Mouse (Mus musculus): ENCODE data around the gene Haus5. TPM values are rescaled to one million over a fixed set of nuclear protein-coding genes. Genes with fewer than 3 reads are reported as not detected.
A peak's percentile ranks its signal among the peaks of the same experiment; 100 is the strongest.

The Haus5 gene
- polyA plus RNA-seq, 1 experiment from 2014 or later, result 25.2 TPM

DNA sequence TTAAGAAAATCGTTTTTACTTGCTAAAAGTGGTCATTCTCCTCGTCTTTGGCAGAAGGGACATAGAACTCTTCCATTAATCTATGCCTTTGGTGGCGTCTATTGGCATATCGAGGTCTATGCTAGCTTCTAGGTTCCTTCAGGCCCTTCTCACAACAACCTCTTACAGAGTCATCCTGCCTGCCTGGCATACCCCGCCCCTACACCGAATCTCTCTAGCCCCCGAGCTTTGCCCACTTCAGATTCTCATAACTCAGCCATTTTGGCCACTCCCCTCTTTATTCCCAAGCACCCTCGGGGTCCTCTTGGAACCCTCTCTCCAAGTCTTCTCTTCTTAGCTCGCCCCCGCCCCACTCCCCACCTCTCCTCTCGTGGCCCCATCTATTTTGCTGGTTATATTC is 527 bp upstream of the Haus5 start:
- ATAC-seq (replicated peaks; ENCODE audit: low FRiP score, low read depth) (0 out of 2 replicates have a peak, but pooled peaks have one; percentile 36), DNase-seq (ENCODE audit: low spot score) (peak; percentile 37)
- H3K36me3 ChIP-seq (ENCODE audit: insufficient read depth, low read length), result peaks cover 4% of the 10 kb centered on the region; the same call in 1 of the 2 replicates
- peak overlapping the region; percentile 70 for H3K4me3 ChIP-seq (replicated peaks; ENCODE audit: low read depth, low read length)
- H3K27me3 ChIP-seq (ENCODE audit: insufficient read depth, low read length), result no peaks in the 10 kb centered on the region
- H3K27ac ChIP-seq, result no peak overlapping the region
- peak overlapping the region; percentile 93 for H3K4me2 ChIP-seq (ENCODE audit: low read length)
- H3K4me1 ChIP-seq (replicated peaks; ENCODE audit: insufficient read depth, low read length), result no peaks in the 10 kb centered on the region; the same call in 1 of the 2 replicates
- no peaks in the 10 kb centered on the region for H3K9me3 ChIP-seq (replicated peaks; ENCODE audit: low read length)
- WGBS, result 6% methylated on average over 11 of the region's 11 CpGs
- H3K9ac ChIP-seq (ENCODE audit: low read depth, low read length), result peak overlapping the region; percentile 71; the same call in 1 of the 2 replicates
- no peak for TF ChIP-seq CTCF (IDR thresholded peaks at IDR 0.05; ENCODE audit: low read depth)

DNA sequence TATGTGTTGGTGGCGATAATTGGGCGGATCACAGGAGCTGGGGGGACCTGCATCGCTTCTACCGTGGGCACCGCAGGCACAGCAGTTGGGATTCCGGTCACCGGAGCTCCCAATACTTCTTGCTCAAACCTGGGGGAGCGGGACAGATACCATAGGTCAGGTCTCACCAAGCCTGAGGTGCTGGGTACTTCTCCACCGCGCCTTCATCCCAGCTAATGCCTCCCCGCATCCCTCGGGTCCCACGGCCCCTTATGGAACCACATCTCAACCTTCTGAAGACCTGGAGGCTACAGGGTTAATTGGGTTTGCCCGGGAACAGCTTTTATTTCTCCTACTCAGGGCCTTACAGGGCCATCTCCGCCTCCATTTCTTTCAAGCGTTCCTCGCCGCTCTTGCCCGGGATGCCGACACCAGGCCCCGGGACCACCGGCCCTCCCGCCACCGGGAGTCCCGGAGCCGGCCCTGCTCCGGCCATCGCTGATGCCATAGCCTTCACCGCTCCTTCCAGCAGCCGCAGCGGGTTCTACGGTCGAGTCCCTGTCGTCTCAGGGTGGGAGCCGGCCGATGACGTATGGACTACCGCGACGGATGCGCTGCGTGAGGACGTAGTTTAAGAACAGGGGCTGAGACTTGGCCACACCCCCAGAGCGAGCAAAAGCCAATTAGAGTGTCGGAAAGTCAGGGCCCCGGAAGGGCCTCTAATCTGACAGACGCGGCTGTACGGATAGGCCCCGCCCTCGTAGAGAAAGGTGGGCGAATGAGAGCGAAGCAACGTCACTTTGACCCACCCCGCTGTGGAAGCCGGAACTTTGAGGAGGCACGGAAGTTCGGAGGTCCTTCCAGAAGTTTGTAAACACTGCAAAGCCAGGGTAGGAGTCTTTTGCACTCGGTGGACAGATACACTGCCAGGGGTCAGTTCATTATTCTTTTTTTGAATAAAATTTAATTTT is 14.9 kb downstream of the Haus5 start, which contains the start of gene Rbm42:
Gene Rbm42, minus strand, starts transcription at position 727 of the 950 bp plus-strand sequence.
- Histone ChIP-seq H3K4me3 (replicated peaks; ENCODE audit: low read depth, low read length) (peak within 1 kb of the TSS; percentile 81), H3K4me1 (replicated peaks; ENCODE audit: insufficient read depth, low read length) (no peaks in the 10 kb centered on the region), H3K9ac (ENCODE audit: low read depth, low read length) (peak within 1 kb of the TSS; percentile 86), H3K36me3 (ENCODE audit: insufficient read depth, low read length) (peaks cover 23% of the 10 kb centered on the region), H3K4me2 (ENCODE audit: low read length) (peak within 1 kb of the TSS; percentile 87), H3K9me3 (replicated peaks; ENCODE audit: low read length) (no peaks in the 10 kb centered on the region), H3K27ac (peak within 1 kb of the TSS; percentile 67; the same call in 1 of the 2 replicates), H3K27me3 (ENCODE audit: insufficient read depth, low read length) (no peaks in the 10 kb centered on the region)
- DNase-seq (ENCODE audit: low spot score) (peak; percentile 100), ATAC-seq (replicated peaks; ENCODE audit: low FRiP score, low read depth) (peak; percentile 100)
- 2% methylated on average over 59 of the region's 59 CpGs for WGBS
- no peak for TF ChIP-seq CTCF (IDR thresholded peaks at IDR 0.05; ENCODE audit: low read depth)

DNA sequence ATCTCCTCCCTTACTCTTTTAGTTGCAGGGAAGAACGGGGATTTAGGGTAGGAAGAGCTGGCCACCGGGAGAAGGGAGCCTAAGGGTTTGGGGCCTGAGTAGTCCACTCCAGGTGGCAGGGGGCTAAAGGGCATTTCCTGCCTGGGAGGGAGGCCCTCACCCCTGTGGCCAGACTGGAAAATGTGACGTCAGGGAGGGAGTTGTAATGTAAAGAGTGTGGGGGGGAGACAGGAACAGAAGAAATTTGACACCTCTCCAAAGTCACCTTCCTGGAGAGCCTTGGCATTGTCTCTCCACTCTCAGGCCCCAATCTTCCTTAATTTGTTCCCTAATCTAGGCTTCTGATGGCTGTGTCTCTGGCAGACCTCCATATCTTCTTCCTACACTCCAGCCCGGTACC is 25.7 kb downstream of the Haus5 start:
- Histone ChIP-seq H3K27ac (no peak overlapping the region), H3K4me1 (replicated peaks; ENCODE audit: insufficient read depth, low read length) (peaks cover 4% of the 10 kb centered on the region; the same call in 1 of the 2 replicates), H3K36me3 (ENCODE audit: insufficient read depth, low read length) (peaks cover 37% of the 10 kb centered on the region), H3K9me3 (replicated peaks; ENCODE audit: low read length) (no peaks in the 10 kb centered on the region), H3K9ac (ENCODE audit: low read depth, low read length) (no peak overlapping the region), H3K4me2 (ENCODE audit: low read length) (no peak overlapping the region), H3K4me3 (replicated peaks; ENCODE audit: low read depth, low read length) (no peak overlapping the region), H3K27me3 (ENCODE audit: insufficient read depth, low read length) (peaks cover 22% of the 10 kb centered on the region)
- no peak for TF ChIP-seq CTCF (IDR thresholded peaks at IDR 0.05; ENCODE audit: low read depth)
- no peak for DNase-seq (ENCODE audit: low spot score)
- ATAC-seq (replicated peaks; ENCODE audit: low FRiP score, low read depth), result no peak
- 9% methylated on average over 4 of the region's 4 CpGs for WGBS

DNA sequence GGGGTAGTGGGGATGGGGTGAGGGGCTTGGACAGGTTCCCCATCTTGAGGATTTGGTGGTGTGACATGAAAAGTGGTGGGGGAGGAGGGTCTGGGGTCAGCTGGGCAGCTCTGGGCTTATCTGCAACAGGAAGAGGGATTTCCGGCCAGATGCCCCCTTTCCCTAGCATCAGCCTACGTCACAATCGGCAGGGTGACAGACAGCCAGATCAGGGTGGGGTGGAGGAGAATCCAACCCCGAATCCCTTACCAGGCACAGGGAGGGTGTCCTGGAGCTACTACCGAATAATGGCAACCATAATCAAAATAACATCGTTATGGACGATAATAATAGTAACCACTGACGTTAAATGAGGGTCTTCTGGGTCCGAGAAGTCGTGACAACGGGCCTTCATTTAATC is 28.4 kb downstream of the Haus5 start:
- Histone ChIP-seq H3K27me3 (ENCODE audit: insufficient read depth, low read length) (peaks cover 39% of the 10 kb centered on the region), H3K36me3 (ENCODE audit: insufficient read depth, low read length) (peaks cover 12% of the 10 kb centered on the region), H3K9me3 (replicated peaks; ENCODE audit: low read length) (no peaks in the 10 kb centered on the region), H3K4me1 (replicated peaks; ENCODE audit: insufficient read depth, low read length) (peaks cover 4% of the 10 kb centered on the region; the same call in 1 of the 2 replicates), H3K4me2 (ENCODE audit: low read length) (no peak overlapping the region), H3K9ac (ENCODE audit: low read depth, low read length) (no peak overlapping the region), H3K4me3 (replicated peaks; ENCODE audit: low read depth, low read length) (no peak overlapping the region), H3K27ac (no peak overlapping the region)
- TF ChIP-seq CTCF (IDR thresholded peaks at IDR 0.05; ENCODE audit: low read depth), result no peak
- 34% methylated on average over 11 of the region's 11 CpGs for WGBS
- ATAC-seq (replicated peaks; ENCODE audit: low FRiP score, low read depth) (no peak), DNase-seq (ENCODE audit: low spot score) (no peak)

- no peak for TF ChIP-seq CTCF (IDR thresholded peaks at IDR 0.05; ENCODE audit: low read depth)
- H3K4me2 ChIP-seq (ENCODE audit: low read length), result peak within 1 kb of the TSS; percentile 38
- no peak within 1 kb of the TSS for H3K27ac ChIP-seq
- H3K9ac ChIP-seq (ENCODE audit: low read depth, low read length), result no peak within 1 kb of the TSS
- DNase-seq (ENCODE audit: low spot score) (no peak), ATAC-seq (replicated peaks; ENCODE audit: low FRiP score, low read depth) (no peak)
- peaks cover 7% of the 10 kb centered on the region; the same call in 1 of the 2 replicates for H3K36me3 ChIP-seq (ENCODE audit: insufficient read depth, low read length)
- peak within 1 kb of the TSS; percentile 16 for H3K4me3 ChIP-seq (replicated peaks; ENCODE audit: low read depth, low read length)
- no peaks in the 10 kb centered on the region for H3K9me3 ChIP-seq (replicated peaks; ENCODE audit: low read length)
- 5% methylated on average over 5 of the region's 5 CpGs for WGBS
- peaks cover 39% of the 10 kb centered on the region for H3K27me3 ChIP-seq (ENCODE audit: insufficient read depth, low read length)
- peaks cover 4% of the 10 kb centered on the region; the same call in 1 of the 2 replicates for H3K4me1 ChIP-seq (replicated peaks; ENCODE audit: insufficient read depth, low read length)
Measured at GRCm38 (mm10) chr7:30635752-30636151, 29.0 kb downstream of the Haus5 start, which contains the start of gene Etv2. TSS of gene Etv2 (minus strand) at chr7:30635852.

DNA sequence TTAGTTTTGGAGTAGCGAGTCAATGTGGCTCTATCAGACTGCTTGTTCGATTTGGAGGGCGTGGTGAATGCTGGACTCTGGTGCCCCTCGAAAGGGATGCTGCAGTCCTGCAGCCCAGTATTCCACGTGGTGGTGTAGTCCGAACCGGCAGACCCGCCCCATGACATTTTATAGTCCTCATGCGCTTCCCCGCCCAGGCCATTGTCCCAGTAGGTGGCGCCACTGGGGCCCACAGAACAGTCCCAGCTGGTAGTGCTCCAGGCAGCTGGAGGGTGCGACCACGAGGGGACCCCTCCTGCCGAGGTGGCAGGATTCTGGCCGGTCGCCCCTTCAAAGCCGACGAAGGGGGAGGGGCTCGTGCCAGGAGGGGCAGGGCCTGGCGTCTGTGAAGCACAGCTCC is 30.2 kb downstream of the Haus5 start:
- Histone ChIP-seq H3K4me1 (replicated peaks; ENCODE audit: insufficient read depth, low read length) (peaks cover 4% of the 10 kb centered on the region; the same call in 1 of the 2 replicates), H3K9me3 (replicated peaks; ENCODE audit: low read length) (no peaks in the 10 kb centered on the region), H3K4me2 (ENCODE audit: low read length) (peak overlapping the region; percentile 38), H3K4me3 (replicated peaks; ENCODE audit: low read depth, low read length) (peak overlapping the region; percentile 16), H3K27me3 (ENCODE audit: insufficient read depth, low read length) (peaks cover 39% of the 10 kb centered on the region), H3K27ac (no peak overlapping the region), H3K36me3 (ENCODE audit: insufficient read depth, low read length) (no peaks in the 10 kb centered on the region), H3K9ac (ENCODE audit: low read depth, low read length) (no peak overlapping the region)
- peak; percentile 76 for TF ChIP-seq CTCF (IDR thresholded peaks at IDR 0.05; ENCODE audit: low read depth)
- WGBS, result 1% methylated on average over 20 of the region's 20 CpGs
- ATAC-seq (replicated peaks; ENCODE audit: low FRiP score, low read depth) (peak; percentile 76), DNase-seq (ENCODE audit: low spot score) (peak; percentile 69)
